Mouse (Mus musculus) megakaryocyte progenitor cell, adult 5-6 weeks (primary cell): ENCODE measurements around the gene Ncor2. TPM values are rescaled to one million over a fixed set of nuclear protein-coding genes. Genes with fewer than 3 reads are reported as not detected.

ENCODE experiments used
- ATAC-seq: replicated peaks from 2 replicates; pipeline ENCODE4 v1.8.0; 2016; ENCODE audit warnings: mild to moderate bottlenecking, moderate TSS enrichment, inconsistent platforms; ENCODE audit not compliant: poor library complexity
- total RNA-seq, 2 experiments: library from RNA; stranded (forward) in 1 of 2; stranded (reverse) in 1 of 2; fragments of 157-497, 149-512 nt in 1 of 2; fragments of 200-1000 nt in 1 of 2; gene quantifications; 2 replicates each; pipeline versions ENCODE4 v1.2.3 to v1.2.4; 2015 to 2017

The Ncor2 gene
- total RNA-seq, 2 experiments from 2014 or later: 10.9 to 50.1 TPM

DNA sequence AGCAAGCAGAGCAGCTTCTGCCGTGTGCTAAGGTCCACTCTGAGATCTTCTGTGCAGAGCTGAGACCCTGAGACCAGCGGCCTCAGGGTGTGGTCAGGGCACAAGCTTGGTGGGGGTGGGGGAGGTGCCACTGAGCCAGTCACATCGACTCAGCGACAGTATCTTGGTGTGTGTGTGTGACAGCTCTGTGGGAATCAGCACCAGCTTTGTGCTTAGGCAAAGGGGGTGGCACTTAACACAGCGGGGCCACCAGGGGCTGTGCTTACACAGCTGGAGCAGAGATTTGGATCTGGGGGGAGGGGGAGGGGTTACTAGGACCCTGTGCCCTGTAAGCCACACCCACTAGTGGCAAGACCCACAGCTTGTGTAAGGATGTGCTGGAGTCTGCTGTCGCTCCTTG is 75.6 kb downstream of the Ncor2 start:
- ATAC-seq: no peak

DNA sequence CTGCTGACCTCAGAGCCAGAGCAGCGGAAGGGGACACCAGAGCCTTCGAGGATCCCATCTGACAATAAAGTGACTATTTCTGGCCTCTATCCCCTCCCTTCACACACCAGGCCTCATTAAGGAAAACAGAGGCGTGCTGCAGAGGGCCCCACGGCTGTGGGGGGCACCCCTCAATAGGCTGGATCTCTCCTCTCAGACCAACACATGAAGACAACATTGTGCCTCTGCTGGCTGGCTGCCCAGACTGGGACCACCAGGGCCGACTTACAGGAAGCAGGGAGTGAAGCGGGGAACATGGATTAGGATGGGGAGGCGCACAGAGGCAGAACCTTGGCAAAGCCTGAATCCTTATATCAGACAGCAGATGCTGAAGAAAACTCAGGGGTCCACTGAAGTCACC is 76.1 kb downstream of the Ncor2 start:
- no peak for ATAC-seq

DNA sequence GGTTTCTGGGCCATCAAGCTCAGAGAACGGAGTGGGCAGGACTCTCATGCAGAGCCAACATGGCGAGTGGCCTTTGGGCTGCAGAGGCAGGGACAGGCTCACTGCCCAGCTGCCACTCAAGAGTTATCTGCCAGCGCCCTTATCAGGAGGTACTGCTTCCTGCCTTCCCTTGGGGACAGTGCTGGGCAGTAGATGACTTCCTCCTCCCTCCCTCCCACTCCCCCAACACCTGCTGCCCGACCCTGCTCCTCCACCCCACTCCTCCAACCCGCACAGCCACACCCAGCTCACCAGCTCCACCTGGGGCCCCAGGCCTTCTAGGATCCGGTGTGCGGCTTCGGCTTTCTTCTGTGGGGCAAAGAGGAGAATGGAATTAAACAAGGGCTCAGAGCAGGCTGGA is 76.7 kb downstream of the Ncor2 start:
- ATAC-seq: peak; percentile 4; the same call in 1 of the 2 replicates

DNA sequence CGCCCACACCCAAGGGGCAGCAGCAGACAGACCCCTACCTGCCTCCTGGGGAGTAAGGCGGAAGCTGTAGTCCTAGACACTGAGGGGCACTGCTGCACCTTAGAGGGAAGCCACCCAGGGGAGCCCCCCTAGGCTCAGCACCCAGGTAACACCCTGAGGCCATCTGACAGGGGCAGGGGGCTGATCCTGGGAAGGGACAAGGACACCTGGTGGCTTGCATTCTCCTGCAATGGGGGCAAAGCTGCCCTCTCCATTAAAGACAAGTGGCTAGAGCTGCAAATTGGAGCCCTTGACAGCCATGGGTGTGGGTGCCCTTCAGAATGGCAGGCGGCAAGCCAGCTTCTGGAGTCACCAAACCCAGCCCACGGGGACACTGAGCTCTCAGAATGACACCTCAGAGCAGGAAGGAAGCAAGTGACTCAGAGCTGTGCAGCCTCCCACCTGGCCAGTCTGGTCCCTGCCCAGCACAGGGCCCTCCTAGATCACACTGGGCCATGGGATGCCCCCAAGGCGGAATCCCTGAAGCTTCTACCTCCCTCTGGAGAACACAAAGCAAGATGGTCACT is 79.2 kb downstream of the Ncor2 start:
- ATAC-seq: no peak

DNA sequence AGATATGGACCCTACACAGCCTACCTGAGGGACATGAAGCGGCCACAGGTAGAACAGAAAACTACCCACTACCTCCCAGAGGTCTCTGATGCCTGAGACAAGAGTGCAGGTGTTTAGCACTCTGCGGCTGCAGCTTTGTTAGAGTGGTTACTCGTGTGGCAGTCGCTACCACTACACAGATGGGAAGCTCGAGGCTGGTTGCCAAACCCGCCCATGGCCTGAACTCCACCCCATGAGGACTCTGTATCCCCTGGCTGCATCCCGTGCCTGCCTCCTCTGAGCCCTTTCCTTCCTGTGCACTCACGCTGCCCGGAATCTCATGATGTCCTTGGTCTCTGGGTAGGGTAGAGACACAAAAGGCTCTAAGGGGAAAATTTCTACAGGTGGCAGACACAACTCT is 80.3 kb downstream of the Ncor2 start:
- no peak for ATAC-seq

DNA sequence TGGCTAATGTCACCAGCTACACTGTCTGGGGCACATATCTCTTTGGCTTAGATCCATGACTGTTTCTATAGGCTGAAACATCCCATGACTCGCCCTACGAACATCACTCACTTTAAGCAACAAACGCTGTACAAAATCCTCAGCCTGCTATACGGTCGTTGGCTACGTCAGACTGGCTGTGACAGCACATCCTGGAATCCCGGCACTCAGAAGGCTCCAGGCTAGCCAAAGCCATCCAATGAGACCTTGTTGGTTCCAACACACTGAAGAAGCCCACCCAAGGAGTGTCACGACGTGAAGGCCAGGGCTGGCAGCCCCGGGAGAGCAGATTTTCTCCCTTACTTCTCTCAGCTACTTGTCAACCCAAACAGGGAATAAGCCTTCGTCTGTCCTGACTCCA is 82.7 kb downstream of the Ncor2 start:
- ATAC-seq: no peak

DNA sequence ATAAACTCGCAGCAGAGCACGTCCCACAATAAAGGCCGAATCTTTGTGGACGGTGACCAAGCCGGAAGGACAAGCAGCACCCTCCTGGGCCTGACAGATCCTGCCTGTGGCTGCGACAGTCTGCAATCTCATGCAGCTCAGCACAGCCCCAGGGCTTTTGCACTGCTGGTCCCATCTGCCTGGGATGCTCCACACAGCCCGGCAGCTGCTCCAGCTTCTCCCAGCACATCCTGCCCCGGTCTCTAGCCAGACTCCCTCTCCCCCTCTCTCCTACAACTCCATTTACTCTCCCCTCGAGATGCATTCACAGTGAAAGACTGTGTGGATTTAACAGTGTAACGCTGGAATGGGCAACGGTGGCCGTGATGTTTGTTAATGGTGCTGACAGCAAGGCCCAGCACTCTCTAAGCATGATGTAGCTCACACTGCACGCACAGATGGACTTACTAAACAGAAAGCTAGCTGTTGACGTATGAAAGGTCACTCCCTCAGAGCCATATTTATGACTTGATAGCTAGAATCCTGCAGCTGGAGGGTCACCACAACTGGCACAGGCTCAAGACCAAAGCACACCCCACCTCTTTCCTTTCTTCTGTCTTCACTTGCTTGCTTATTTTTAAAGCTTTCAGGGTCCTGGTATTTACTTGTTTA is 83.4 kb downstream of the Ncor2 start:
- no peak for ATAC-seq

DNA sequence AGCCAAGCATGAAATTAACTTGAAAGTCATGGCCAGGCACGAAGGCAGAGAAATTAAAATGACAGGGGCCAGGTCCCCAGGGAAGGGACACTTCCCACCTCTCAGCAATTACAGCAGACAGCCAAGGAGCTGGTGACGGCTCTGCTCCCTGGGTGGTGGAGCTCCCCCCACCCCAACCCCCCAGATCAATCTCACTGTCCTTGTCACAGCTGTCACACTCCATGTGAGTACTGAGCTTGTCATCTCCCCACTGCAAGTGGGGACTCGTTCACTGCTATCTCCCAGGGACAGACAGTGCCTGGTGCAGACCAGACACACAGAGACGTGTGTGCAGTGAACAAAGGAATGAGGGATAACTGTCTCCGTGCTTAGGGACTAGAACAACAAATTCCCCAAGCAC is 85.2 kb downstream of the Ncor2 start:
- 0 out of 2 replicates have a peak, but pooled peaks have one; percentile 26 for ATAC-seq

DNA sequence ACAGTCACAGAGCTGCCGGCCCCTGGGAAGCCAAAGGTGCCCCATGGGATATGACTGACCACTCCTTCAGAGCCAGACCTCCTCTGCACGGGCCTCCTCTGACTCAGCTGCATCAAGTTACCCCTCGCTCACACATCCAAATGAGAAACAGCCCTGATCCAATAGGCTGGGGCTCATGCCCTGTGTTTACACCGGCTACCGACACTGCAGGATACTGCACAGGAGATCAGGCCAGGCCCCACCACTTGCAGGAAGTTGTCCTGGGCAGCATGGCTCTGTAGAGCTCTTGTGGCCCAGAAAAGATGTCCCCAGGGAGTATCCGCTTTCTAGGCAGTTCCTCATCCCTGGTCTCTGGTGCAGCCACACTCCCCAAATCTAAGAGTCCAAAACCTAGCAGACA is 90.9 kb downstream of the Ncor2 start:
- ATAC-seq: no peak

DNA sequence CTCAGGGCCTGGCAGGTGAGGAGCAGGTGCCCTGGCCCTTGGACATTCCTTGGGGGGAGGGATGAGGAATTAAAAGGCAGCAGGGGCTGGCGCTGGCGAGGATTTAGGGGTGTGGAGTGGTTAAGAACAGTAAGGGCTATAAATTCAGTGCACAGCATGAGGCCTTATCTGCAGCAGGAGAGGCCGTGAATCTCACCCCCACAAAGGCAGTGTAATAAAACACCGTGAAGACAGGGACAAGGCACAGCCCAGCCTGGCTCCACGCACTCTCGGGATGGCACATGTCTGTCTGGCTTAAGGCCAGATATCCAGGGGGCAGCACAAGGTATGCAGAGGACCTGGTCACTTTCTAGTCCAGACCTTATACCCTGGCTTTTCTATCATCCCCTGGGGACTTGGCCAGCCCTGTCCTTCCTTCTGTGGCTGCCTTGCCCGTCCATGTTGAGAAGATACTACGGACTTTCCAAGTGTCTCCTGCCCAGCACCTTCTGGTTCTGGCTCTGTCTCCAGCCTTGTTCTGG is 93.9 kb downstream of the Ncor2 start:
- ATAC-seq: no peak

DNA sequence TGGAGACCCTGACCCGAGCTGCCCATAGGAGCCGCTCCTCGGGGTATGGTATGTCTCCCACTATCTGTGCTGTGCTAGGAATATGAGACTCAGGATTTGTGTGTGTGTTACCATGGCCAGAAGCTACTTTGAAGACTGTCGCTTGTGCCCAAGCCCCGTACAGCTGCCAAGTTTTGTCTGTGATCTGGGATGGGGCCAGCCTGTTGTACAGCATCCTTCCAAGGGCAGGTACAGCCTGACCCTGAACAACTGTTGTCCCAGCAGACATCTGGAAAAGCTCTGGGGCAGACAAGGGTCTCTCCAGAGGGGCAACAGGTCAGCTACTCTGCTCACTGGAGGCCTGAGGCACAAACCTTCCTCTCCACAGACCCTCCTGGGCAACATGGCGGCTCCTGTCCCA is 95.3 kb downstream of the Ncor2 start:
- ATAC-seq: no peak

DNA sequence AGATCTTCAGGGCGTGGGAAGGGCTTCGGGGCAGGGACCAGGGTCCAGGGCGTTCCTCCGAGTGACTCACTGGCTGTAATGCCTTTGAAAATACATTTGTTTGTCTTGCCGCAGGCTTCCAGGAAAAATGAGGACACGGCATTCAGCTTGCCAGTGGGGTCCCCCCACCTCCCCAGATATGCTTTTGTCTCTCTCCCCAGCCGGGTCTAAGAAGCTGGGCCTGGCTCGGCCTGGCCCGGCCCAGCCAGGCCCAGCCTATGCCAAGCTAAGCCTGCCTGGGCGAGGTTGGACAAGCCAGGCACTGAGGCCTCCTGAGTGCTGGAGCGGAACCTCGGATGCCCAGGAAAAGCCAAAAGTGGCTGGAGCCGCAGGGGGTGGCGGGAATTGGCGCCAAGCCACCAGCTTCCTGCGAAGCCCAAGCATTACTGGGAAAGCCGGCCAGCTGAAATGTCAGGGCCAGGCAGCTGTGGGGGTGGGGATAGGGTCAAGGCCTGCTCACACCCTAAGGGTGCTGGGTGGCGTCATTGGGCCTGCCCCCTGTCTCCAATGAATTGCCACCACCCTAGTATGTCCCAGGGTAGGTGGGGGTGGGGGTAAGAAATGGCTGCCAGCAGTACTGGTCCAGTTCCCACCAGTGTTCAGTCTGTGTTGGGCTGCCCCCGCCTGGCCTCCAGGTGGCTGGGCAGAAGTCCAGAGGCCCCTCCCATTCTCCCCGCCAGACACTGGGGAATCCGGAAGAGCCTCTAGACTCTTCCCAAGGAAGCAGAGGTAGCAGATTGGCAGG is 97.5 kb downstream of the Ncor2 start:
- ATAC-seq: no peak

DNA sequence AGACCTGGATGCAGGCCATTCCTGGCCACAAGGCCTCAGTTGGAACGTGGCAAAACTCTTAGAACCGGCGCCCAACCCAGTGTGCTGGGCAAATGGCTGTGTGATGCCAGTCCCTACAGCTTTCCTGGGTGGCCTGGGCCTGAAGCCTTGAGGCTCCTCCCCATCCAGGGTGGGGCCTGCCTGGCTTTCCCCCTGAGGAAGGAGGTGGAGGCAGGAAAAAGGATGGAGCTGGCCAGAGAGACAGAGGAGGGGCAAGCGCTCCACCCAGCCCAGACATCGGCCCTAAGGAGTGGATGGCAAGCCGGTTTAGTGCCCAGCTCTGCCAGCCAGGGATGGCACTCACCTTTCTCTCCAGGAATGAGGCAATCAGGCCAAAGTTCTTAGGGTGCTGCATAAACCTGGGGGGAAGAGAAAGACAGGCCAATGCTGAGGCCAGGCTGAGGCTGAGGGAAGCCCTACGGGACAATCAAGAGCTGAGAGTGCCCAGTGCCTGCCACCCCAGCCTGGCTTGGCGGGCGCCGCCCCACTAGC is 98.2 kb downstream of the Ncor2 start:
- no peak for ATAC-seq

DNA sequence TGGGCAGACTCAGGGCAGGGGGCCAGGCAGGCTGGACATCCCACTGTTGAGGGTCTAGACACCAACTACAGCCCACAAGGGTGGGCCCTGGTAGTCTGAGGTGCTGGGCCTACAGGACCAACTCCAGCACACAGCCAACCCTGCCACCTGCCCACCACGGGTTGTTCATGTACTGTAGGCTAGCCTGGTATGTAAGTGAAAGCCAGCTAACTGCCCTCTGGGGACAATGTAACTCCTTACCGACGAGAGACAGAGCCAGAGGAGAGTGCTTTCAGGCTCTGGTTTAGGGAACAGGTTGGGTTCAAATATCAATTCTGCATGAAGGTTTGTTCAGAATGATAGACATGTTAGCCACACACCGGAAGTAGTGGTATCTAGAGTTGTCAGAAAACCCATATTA is 98.7 kb downstream of the Ncor2 start:
- no peak for ATAC-seq

DNA sequence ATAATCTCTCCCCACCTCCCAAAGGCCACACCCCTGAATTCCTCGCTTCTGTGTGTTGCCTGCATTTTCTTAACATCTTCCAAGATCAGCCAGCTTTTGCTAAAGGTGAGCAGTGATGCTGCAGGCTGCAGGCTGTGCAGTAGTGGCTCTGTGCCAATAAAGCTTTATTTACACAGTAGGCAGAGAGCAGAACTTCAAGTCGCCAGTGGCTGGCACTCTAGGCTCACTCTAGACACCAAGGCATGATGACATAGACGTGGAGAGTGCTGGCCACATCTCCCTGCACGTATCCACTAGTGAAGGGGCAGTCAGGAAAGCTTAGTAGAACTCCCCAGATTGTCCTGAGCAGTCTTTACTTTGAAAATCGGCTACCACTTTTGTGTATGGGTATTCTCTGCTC is 100.8 kb downstream of the Ncor2 start:
- ATAC-seq: no peak

DNA sequence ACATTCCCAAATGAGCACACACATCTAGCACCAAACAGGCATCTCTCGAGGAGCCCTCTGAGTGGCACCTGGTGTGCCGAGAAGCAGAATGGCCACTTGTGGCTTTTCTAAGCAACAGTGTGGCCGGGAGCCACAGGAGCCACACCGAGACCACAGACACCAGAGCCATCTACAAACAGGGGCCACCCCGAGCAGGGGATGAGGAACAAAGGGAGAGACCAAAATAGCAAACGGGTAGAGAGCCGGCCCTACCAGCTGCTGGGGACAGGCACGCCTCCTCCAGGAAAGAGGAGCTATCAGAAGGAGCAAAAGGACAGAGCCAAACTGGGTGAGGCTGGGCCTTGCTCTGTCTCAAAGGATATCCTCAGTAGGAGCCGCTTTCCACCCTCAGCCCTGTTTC is 102.8 kb downstream of the Ncor2 start:
- peak; percentile 17 for ATAC-seq

DNA sequence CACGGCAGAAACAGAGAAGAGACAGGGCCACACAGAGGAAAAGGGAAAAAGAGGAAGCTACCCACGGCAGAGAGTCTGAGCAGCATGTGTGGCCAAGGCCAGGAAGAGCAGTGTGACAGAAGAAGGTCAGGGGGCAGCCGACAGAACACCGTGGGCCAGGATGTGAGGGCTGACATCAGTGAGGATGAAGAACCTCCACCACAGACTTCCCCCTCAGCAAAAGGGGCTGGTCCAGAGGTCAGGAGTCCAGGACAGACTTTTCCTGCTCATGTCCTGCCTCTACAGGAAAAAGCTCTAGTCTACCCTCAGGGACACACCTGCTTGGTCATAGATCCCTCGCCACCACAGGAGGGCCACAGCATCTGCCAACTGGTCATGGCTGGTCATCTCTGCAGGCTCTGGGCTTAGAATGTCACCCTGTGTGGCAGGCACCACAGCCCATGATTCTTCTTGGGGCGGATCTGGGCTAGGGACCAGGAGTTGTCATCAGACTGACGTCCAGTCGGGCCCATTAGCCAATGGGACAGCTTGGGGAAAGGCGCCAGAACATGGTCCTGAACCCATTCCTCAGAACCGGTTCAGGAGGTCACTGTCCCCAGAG is 104.3 kb downstream of the Ncor2 start:
- ATAC-seq: peak; percentile 75

DNA sequence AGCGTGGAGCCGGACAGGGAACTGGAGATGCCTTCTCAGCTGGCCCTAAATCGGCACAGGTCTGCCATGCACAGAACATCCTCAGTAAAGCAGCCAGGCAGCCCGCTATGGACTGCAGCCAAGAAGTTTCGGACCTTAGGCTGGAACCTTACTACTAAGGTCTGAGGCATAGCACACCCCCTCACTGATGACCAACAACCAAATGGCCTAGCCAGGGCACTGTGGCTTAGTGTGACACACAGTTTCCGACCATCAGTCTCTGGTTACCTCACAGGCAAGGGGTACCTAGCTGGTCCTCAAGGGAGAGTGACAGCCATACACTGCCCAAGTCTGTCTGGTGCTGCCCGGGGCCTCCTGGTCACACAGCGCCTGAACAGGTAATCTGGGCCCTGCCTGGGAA is 105.1 kb downstream of the Ncor2 start:
- no peak for ATAC-seq

DNA sequence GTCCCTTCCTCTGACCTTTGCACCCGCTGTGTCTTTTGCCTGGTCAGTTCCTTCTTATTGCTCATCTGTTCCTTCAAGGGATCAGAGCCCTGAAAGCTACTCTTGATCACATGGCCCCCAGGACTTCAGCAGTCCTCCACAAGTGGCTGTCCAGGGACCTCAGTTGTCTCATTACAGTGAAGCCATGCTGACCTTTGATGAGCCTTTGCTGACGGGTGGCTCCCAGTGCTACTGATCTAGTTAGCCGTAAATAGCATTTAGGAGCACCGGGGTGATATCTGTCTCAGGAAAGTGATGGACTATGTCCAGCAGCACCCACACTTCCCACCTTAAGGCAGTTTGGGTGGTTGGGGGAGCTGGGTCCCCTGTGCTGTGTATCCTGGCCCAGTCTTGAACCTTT is 105.7 kb downstream of the Ncor2 start:
- no peak for ATAC-seq

DNA sequence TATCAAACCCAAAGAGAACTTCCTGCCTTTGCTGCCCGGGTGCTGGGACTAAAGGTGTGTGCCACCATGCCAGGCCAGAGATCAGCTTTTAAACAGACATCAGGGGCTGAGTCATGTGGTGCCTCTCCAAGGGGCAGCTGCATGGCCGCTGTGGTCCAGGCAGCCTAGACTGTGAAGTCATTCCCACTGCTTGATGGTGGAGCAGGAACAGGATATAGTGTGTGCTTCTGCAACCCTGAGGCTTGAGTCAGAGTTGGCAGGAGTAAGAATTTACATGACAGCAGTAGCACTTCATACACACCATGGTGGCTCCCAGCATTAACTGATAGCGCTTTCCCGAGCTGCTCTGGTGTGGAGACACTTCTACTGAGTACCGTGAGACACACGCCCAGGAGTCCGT is 106.6 kb downstream of the Ncor2 start:
- ATAC-seq: peak; percentile 38

DNA sequence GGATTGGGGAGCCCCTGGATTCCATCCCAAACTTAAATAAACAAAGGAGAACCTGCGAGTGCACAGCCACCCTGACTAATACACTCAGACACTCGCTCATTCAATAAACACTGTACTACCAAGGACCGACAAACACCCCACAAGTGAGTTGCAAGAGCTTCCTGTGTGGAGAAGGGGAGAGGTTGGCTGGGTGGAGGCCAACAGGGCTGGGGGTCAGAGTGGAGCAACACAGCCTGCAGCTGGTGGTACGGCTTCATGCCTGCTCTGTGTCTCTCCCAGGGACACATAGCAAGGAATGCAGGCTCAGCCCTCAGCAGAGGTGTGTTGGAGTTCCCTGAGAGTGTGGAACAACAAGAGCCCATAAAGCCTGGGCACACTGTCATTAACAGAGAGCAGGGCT is 107.1 kb downstream of the Ncor2 start:
- ATAC-seq: peak; percentile 49
